Mouse (Mus musculus) frontal cortex, postnatal 25 days (tissue): ENCODE results near the gene Snx6.
A peak's percentile ranks its signal among the peaks of the same experiment; 100 is the strongest.
"Not testable (repeated sequence)": the region's sequence is repeated elsewhere in the genome, so short reads cannot be mapped to it uniquely, and the experiment has no call there.

Experiments used
- DNase-seq, 2 experiments: peaks; one replicate each; pipeline ENCODE4 v3.0.0; 2022; ENCODE audit warnings: low spot score in 2 of 2

Gene Snx6

GRCm38 (mm10) chr12:54795153-54795998 is at the start of gene Snx6:
TSS of gene Snx6 (minus strand) at chr12:54795703.
- DNase-seq: peak; percentile 51 to 62

GRCm38 (mm10) chr12:54844415-54844814 is 48.9 kb upstream of the Snx6 start:
- no peak for DNase-seq

- DNase-seq: no peak
Measured at GRCm38 (mm10) chr12:54841576-54841975, 46.1 kb upstream of the Snx6 start.

DNA sequence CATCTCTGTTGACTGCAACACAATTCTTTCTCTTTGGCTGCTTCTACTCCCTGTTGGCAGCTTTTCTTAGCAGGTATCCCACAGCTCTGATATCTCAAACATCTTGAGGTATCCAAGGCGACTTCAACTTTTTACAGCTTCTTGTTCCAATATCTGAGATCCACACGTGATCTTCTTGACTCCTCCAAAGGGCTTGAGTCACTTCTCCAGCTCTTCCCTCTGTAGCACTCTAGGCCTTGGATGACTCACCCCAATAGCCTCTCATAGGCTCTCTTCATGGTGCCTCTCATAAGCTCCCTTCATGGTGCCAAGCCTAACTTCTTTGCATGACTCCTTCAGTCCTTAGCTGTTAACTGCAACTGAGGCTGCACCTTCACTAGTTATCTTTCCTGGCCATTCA is 44.3 kb upstream of the Snx6 start:
- no peak for DNase-seq

GRCm38 (mm10) chr12:54838931-54839330 is 43.4 kb upstream of the Snx6 start:
- no peak for DNase-seq

GRCm38 (mm10) chr12:54835608-54836570 is 40.4 kb upstream of the Snx6 start:
- no peak for DNase-seq

DNA sequence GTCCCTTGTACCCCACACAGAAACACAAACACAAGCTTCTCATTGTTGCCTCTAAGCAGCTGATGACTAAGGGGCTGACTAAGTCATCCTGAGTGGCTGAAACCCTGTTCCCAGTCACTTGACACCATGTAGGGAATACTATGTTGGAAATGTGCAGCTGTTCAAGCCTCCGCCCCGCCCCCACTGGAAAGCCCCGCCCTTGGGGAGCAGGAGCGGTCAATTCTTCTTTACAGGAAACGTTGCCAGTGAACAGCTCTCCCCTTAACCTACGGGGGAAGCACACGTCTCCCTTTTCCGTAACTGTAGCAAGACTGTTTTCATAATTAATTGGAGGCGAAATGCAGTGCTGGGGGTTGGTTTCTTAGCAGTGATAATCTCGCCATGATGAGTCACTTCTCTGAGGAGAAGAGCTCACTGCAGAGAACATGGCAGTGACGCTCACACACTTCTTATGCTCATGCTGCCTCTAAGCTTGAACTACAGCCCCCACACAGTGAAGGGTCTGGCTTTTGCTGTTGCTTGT is 39.5 kb upstream of the Snx6 start:
- DNase-seq: peak; percentile 37 to 49

DNA sequence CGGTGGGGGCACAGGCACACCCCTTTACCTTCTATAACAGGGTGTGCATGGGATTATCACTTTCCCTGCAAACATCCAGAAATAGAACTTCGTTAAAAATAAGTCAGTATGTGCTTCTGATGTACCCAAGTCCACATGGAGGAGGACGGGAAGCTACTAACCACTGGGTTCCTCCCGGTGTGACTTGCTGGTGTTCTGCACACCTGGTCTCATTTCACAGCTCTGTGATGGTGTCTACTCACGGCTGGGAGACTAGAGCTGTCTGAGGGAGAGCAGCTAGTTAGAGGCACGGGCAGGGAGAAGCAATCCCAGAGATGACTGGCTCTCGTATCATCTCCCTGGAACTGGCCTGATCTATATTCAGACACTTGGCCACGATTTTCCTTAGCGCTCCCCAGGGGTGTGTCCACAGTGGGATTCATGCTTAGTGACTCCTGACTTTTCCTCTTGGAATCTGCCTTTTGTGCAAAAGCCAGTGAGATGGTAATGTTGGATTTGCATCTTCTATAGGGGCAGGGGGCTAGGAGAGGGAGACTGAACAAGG is 38.4 kb upstream of the Snx6 start:
- DNase-seq: no peak

DNA sequence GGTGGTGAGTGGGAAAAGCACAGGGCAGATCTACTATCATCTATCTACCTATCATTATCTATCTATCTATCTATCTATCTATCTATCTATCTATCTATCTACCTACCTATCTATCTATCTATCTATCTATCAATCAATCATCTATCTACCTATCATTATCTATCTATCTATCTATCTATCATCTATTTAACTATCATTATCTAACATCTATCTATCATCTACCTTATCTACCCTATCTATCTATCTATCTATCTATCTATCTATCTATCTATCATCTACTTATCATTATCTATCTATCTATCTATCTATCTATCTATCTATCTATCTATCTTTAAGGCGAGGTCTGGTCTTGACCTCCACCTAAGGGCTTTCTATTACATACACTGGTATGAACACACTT is 36.4 kb upstream of the Snx6 start:
- DNase-seq: not testable (repeated sequence)

DNA sequence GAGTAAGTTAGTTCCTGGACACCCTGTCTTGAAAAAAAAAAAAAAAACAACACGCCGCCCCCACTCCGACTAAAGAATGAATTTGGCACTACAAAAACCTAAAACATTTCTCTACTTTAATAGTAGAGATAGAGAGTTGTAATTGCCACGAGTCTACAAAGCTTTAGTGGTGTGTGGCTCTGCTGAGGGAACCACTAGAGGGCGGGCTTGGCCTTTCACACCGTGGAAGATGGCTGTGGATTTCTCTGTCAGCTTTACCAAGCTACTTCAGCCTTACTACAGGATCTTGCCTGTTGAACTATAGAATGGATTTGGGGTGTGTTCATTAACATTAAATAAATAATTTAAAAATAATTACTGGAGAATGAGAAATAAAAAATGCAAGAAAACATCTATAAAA is 35.1 kb upstream of the Snx6 start:
- DNase-seq: peak; percentile 64 to 69

DNA sequence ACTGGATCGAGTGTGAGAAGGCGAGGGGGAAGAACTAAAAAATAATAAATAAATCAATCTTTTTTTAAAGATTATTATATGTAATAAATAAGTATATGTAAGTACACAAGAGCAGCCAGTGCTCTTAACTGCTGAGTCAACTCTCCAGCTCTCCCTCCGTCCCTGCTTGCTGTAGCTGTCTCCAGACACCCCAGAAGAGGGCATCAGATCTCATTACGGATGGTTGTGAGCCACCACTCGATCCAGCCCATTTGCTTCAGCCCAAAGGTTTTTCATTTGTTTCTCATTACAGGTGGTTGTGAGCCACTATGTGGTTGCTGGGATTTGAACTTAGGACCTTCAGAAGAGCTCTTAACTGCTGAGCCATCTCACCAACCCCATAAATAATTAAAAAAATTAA is 34.4 kb upstream of the Snx6 start:
- DNase-seq: no peak

DNA sequence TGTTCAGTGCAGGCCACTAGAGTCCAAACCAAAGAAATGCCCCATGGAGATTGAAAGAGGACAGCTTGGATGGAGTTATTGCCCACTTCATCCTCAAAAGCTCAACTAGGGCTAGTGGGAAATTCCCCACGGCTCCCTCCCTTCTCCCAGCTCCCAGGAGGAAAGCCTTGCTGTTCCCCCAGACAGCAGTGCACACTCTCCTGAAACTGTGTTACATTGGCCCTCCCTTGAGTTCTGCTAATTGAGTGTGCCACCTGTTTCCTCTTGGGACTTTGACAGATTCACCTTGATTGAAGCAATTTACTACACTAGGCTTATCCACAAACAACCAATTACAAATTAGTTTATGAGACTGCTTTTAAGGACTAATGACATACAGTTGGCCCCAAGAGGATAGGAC is 32.5 kb upstream of the Snx6 start:
- no peak for DNase-seq

DNA sequence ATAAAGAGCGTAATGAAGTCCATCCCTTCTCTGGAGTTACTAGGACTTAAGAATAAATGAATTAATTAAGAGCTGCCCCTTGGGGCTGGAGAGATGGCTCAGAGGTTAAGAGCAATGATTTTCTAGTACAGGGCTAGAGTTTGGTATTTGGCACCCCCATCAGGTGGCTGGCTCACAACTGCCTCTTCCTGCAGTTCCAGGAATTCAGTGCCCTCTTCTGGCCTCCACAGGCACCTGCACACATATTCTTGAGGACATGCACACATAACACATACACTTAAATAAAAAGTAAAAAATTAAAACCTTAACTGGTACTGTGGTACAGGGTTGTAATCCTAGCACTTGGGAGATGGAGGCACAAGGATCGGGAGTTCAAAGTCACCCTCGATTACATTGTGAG is 29.7 kb upstream of the Snx6 start:
- DNase-seq: no peak

DNA sequence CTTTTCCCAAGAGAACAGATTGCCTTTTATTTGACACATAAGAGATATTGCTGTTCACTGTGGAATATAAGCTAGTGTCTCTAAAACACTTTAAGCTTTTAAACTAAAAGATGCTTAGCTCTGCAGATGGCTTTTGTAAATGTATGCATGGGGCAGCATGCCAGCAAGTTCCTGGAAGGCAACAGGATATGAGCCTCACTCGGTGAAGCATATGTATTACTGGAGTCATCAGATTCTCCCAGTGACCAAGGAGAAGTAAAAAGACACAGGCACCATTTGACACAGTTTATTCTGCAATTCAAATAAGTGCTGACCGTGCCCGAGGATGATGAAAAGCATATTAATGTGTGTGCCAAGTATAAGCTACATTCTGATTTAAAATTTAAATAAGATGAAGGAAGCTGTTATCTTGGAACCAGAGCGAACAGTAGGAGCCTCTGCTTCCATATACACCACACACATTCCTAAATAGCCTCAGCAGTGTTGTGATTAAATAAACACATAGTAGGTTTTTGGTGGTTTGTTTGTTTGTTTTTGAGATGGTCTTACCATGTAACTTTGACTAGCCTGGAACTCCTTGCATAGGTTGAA is 27.4 kb upstream of the Snx6 start:
- peak; percentile 42 to 46 for DNase-seq

GRCm38 (mm10) chr12:54820684-54821161 is 25.2 kb upstream of the Snx6 start:
- no peak for DNase-seq

DNA sequence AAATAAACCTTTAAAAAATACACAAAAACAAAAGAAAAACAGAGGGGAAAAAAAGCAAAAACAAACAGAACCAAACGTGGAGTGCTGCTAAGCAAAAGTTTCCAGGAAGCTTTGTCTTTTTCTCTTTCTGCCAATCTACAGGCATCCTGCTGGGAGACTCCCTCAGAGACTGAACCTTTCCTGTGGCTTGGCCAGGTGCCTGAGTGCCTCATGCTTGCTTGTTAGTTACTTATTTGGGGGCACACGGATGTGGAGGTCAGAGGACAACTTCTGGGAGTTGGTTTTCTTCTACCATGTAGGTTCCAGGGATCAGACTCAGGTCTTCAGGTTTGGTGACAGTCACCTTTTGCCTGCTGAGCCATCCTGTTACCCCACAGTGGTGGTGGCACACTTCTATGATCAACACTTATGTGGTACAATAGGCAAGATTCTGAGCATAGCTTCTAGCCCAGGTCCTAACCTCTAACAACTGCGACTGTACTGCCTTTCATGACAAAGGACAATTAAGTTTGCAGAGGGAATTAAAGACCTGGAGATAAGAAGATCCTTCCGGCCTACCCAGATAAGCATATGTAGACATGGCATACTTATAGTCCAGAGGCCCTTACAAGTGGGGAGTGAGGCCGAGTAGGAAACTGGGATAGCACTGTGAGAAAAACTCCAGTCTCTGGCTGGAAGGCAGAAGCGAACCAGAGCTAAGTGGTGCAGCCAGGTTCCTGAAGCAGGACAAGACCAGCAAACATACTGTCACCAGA is 23.9 kb upstream of the Snx6 start:
- no peak for DNase-seq

GRCm38 (mm10) chr12:54810142-54810541 is 14.6 kb upstream of the Snx6 start:
- no peak for DNase-seq

DNA sequence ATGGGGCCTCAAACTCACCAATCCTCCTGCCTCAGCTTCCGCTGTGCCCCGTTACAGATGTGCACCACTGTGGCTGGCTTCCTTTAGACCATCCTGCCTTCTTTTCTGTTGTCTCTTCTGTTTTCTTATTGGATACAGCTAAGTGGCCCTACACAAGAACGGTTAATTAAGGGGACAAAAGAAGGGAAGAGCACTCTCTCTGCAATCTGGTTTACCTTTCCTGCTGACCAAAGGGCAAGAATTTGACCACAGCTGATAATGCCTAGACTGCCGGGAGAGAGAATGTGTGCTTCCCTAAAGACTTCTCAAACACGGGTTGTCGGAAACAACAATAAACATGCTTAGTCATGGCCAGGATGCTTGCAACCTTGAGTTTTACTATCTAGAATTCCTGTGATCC is 12.0 kb upstream of the Snx6 start:
- no peak for DNase-seq

GRCm38 (mm10) chr12:54806131-54806530 is 10.6 kb upstream of the Snx6 start:
- DNase-seq: no peak

- no peak for DNase-seq
Measured at GRCm38 (mm10) chr12:54805254-54806002, 9.9 kb upstream of the Snx6 start.
